Mouse (Mus musculus) layer of hippocampus, adult 11-12 months (tissue): Measurements from ENCODE around the gene Optn.
"Not testable (repeated sequence)": the region's sequence is repeated elsewhere in the genome, so short reads cannot be mapped to it uniquely, and the experiment has no call there.

Experiments
- DNase-seq: peaks from one replicate; pipeline ENCODE4 v3.0.0; 2022; ENCODE audit warnings: low spot score

Optn gene

GRCm38 (mm10) chr2:5063299-5064205 lies at the start of gene Optn:
Optn (minus strand) TSS chr2:5064051.
- peak; percentile 84 for DNase-seq

- DNase-seq: no peak
These were observed 49.0 kb upstream of the Optn start for GRCm38 (mm10) chr2:5112785-5113291.

- DNase-seq: no peak
These were observed 39.0 kb upstream of the Optn start for GRCm38 (mm10) chr2:5102891-5103290.

GRCm38 (mm10) chr2:5101743-5102245 lies 37.9 kb upstream of the Optn start:
- no peak for DNase-seq

GRCm38 (mm10) chr2:5099176-5099575 lies 35.3 kb upstream of the Optn start:
- no peak for DNase-seq

- no peak for DNase-seq
These were observed 34.1 kb upstream of the Optn start for GRCm38 (mm10) chr2:5097786-5098445.

- DNase-seq: no peak
These were observed 31.5 kb upstream of the Optn start for GRCm38 (mm10) chr2:5095316-5095715.

- no peak for DNase-seq
These were observed 31.0 kb upstream of the Optn start for GRCm38 (mm10) chr2:5094876-5095275.

GRCm38 (mm10) chr2:5090385-5090784 lies 26.5 kb upstream of the Optn start:
- peak; percentile 58 for DNase-seq

GRCm38 (mm10) chr2:5087667-5088066 lies 23.8 kb upstream of the Optn start:
- no peak for DNase-seq

- no peak for DNase-seq
These were observed 19.9 kb upstream of the Optn start for GRCm38 (mm10) chr2:5083739-5084138.

GRCm38 (mm10) chr2:5080053-5080787 lies 16.4 kb upstream of the Optn start:
- peak; percentile 37 for DNase-seq

GRCm38 (mm10) chr2:5077937-5078336 lies 14.1 kb upstream of the Optn start:
- DNase-seq: no peak

- no peak for DNase-seq
These were observed 13.6 kb upstream of the Optn start for GRCm38 (mm10) chr2:5077490-5077889.

GRCm38 (mm10) chr2:5075856-5076255 lies 12.0 kb upstream of the Optn start:
- DNase-seq: no peak

- no peak for DNase-seq
These were observed 11.6 kb upstream of the Optn start for GRCm38 (mm10) chr2:5075432-5075831.

- DNase-seq: no peak
These were observed 9.9 kb upstream of the Optn start for GRCm38 (mm10) chr2:5073785-5074184.

- DNase-seq: no peak
These were observed 4.1 kb upstream of the Optn start for GRCm38 (mm10) chr2:5067951-5068350.

GRCm38 (mm10) chr2:5067254-5067653 lies 3.4 kb upstream of the Optn start:
- DNase-seq: not testable (repeated sequence)

- no peak for DNase-seq
These were observed 396 bp upstream of the Optn start for GRCm38 (mm10) chr2:5064247-5064646.

GRCm38 (mm10) chr2:5062496-5063298 lies 1.2 kb downstream of the Optn start:
- DNase-seq: no peak
